Mouse (Mus musculus) left cerebral cortex, adult 18-20 months (tissue): Measurements from ENCODE around the gene Epo. TPM values are rescaled to one million over a fixed set of nuclear protein-coding genes. Genes with fewer than 3 reads are reported as not detected.

ENCODE experiments used
- DNase-seq, 2 experiments: peaks; one replicate each; pipeline ENCODE4 v3.0.0; 2021 to 2022; ENCODE audit warnings: low spot score in 2 of 2, mixed read lengths in 1 of 2
- total RNA-seq, 2 experiments: library from RNA; stranded (reverse); gene quantifications; 2 replicates each; pipeline ENCODE4 v1.2.3; 2021

Epo gene
- total RNA-seq, 2 experiments from 2014 or later: not detected

DNA sequence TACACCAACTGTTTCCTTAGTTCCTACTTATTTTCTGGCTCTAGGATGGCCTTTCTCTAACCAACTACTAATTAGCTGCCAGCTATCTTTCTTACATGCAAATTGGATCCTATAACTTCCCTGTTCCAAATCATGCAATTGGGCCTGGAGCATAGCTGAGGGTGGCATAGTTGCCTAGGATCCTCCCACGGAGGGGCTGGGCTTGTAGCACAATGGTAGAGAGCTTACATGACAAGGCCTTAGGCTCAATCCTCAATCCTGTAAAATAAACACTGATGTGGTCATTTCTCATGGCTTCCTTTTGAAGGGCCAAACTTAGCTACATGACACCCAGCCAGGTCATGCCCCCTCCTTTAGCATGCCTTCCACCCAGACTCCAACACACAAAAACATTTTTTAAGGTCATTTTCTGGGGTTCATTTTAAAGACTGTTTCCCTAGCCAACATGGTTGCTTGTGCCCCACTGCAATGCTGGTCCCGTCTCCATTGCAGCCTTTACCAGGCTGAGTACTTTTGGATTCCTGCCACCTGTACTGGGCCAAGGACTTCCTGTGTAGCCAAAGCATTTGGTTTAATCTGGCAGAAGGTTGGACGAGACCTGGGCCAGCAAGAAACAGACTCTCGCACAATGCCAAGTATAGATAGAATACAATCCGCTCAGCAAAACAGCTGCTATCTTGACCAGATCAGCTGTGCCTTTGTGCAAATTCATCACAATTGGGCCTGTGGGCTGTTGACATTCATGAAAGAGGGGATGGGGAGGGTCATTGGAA is 8.9 kb upstream of the Epo start:
- DNase-seq: no peak

GRCm38 (mm10) chr5:137540991-137541390 is 7.9 kb upstream of the Epo start:
- no peak for DNase-seq

DNA sequence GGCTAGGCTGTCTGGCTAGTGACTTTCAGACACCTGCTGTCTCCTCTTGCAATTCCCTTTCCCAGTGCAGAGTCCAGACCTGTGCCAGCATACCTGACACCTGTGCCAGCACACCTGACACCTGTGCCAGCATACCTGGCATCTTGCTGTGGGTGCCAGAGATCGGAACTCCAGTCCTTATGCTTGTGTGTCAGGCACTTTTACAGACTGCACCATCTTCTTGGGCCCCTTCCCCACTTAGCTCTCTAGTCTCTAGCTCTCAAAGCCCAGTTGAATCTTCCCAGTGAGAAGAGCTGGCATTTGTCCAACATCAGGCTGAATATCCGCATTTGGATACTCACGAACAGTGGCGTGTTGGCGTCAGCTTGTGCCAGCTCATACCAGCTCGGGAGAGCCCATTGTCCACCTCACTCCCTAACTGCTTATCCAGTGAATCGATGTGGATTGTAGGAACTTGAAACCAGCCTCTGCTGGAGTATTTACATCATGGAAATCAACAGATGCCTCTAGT is 6.3 kb upstream of the Epo start:
- DNase-seq: peak in 1 of 2 experiments; percentile 25

DNA sequence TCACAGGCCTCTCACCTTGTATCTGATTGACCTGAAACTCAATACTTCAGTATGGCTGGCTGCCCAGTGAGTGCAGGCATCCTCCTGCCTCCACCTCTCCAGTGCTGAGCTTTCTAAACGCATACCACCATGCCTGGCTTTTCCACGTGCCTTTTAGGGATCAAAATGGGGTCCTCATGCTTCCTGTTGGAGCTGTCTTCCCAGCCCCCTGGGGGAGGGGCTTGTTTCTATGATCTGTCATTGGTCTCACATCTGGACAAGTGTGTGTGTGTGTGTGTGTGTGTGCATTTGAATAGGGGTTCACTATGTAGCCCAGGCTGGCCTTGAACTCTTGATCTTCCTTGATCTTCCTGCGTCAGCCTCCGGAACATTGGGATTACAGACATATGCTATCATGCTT is 4.4 kb upstream of the Epo start:
- DNase-seq: no peak

DNA sequence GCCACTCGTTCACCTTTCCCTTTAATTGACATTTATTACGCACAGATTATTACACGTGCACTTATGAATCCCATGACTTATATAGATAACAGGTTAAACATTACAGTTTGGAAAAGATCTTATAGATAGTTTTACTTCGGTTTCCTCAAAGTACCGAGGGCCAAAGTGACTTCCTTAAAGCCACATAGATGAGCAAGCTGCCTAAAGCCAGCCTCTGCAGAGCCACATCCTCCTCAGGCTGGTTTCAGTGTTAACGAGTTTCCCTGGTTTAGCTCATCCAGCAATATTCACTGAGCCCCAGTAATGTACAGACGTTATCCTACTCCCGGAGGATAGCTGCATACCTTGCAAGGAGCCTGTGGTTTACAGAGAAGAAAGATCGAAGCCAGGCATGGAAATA is 2.3 kb upstream of the Epo start:
- no peak for DNase-seq

DNA sequence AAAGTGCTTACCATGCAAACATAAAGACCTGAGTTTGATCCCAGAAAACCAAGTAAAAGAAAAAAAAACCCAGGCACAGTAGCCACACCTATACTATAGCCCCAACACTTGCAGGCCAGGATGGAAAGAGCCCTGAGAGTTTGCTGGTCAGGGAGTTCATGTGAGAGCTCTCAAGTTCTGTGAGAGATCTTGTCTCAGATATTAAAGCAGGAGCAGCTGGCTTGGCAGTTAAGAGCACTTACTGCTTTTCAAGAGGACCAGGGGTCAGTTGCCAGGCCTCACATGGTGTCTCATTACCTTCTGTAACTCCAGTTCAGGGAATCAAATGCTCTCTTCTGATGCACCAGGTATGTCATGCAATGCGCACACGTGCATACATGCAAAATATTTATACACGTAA is 1.7 kb upstream of the Epo start:
- DNase-seq: no peak

DNA sequence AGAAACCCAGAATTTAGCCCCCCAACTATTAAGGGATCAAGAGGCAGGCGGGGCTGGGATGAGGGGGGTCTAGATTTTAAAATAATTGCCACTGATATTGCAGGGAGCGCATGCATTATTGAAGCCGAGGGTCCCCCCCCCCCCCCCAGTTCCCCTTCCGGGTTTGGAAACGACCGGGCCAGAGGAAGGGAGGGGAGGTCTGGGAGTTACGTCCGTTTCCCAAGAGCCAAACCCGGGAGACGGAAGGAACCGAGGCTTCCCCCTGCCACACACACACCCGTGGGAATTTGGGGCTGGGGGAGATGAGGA is 280 bp downstream of the Epo start:
- DNase-seq: no peak

DNA sequence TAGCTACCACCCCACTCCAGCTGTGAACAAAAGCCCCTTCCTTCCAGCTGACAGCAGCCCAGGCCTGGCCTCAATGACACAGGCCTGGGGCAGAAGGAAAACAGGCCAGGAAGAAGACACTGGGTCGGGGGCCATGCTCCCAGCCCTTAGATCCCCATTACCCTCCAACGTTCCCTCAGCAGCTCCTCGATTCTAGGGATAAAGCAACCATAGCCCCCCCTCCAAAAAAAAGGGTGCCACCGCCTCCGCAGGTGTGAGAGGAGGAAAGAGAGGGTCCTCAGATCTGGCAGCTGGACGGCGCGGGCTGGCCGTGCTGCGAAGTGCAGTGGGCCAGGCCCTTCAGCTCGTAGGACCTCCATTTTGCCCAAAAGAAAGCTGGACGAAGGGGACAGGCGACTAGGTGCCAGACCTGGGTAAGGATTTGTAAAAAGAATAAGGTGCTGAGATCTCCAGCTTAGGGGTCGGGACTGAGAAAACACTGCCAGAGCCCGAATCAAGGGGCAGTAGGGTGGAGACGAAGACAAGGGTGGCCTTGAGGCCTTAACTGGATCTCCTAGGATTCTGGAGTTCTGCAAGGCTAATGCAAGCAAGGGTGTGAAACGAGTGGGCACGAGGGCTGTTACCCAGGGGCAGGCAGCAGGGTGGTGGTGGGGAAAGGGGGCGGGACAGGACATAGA is 773 bp downstream of the Epo start:
- DNase-seq: peak in 1 of 2 experiments; percentile 41

DNA sequence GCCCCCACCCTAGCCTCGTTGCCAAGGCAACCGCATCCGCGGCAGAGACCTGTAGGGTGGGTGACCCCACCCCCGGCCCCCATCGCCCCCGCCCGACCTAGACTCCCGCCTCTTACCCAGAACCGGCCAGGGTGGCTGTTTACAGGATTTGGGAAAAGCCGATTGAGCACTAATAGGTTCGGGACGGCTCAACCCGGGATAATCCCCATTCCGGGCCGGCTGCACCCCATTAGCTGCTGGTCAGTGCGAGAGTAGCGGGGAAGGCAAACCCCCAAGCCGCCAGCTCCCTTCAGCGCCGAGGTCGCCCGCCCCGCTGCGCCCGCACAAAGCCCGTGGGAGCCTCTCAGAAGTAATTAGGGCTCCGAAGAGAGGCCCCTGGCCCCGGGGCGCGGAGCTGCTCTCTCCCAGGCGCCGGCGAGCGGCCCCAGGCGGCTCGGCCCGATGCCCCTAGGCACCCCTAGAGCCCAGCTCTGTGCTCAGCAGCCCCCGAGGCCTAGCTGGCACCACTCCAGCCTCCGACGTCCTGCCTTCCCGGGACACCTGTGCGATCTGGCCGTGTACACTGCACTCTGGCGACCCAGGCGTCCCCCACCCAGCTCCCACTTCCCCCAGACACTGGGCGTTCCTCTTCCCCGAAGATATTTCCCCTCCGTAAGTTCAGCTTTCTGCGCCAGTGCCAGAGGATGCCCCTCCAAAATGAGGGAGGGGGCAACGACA is 1.5 kb downstream of the Epo start:
- peak in 1 of 2 experiments; percentile 76 for DNase-seq

- DNase-seq: peak; percentile 39 to 88
Observed at GRCm38 (mm10) chr5:137530588-137531413, 2.2 kb downstream of the Epo start.

DNA sequence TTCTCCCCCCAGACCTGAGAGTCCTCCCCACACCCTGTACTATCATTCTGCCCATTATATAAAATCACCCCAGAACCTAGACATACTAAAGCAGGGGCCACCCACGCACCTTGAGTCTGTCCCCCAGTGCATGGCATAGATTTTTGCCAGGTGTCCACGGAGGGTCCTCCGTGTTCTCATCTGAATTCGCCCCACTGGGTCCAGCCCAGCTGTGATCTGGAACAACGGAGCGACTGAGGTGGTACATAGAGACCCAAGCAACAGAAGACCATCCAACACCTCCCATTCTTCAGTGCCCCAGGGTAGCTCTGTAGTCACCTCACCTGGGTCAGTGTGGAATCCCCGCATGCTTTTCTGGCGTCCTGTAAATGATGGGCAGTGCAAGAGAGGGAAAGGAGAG is 3.0 kb downstream of the Epo start:
- peak in 1 of 2 experiments; percentile 34 for DNase-seq

DNA sequence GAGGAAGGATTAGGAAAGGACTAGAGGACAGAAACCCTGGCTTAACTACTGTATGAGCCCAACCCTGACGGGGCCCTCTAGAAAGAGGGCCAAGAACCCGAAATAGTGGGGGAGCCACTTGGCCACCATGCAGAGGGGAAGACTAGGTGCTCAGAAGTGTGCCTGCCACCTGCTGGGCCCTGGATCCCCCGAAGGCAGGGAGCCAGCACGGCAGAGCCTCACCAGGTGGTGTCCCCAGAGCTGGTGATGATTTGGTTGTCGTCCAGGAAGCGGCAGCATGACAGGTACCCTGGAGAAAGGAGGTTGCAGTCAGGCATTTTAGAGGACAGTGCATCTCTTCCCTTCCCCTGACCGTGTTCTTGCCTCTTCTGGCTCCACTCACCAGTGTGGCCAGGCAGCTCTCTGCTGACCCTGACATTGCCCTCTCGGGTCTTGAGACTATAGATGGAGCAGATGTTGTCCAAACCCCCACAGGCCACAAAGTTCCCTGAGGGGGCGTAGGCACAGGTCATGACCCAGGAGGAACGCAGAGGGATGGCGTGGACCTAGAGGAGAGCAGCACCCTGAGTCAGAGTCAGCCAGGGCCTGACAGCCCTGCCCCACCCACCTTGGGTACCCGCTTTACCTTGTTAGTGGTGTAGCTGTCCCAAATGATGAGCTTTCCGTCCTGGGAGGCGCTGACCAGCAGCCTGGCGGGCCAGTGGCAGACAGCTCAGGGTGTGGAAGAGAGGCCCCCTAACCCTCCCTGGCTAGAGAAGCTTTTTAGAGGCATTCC is 3.6 kb downstream of the Epo start:
- peak in 1 of 2 experiments; percentile 16 for DNase-seq

DNA sequence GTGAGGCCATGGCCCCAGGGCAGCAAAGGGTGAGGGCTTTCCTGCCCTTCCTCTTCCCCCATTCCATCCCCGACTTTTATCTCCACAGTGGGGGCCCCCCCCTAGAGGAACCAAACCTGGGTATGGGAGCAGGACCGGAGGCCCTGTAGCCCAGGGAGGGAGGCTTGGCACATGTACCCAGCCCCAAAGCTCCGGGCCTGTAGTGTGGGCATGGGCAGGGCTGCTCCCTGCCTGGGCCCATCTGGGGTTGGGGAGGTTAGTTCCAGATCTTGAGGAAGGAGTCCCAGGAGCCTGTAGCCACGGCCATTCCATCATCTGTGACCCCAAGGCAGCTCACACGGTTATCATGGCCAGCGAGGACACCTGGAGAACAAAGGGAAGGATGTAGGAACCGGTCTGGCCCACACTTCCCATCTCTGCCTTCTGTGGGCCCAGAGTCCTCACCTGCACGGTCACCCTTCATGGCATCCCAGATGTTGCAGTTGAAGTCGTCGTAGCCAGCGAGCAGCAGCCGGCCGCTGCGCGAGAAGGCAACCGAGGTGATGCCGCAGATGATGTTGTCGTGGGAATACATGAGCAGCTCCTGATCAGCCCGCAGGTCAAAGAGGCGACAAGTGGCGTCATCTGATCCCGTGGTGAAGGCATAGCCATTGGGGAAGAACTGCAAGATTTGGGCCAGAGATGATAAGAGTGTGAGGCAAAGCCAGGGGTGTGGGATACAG is 4.6 kb downstream of the Epo start:
- DNase-seq: no peak

- no peak for DNase-seq
Observed at GRCm38 (mm10) chr5:137527413-137527812, 5.6 kb downstream of the Epo start.

GRCm38 (mm10) chr5:137526192-137526936 is 6.7 kb downstream of the Epo start:
- peak; percentile 31 to 52 for DNase-seq

- no peak for DNase-seq
Observed at GRCm38 (mm10) chr5:137525511-137525910, 7.5 kb downstream of the Epo start.

DNA sequence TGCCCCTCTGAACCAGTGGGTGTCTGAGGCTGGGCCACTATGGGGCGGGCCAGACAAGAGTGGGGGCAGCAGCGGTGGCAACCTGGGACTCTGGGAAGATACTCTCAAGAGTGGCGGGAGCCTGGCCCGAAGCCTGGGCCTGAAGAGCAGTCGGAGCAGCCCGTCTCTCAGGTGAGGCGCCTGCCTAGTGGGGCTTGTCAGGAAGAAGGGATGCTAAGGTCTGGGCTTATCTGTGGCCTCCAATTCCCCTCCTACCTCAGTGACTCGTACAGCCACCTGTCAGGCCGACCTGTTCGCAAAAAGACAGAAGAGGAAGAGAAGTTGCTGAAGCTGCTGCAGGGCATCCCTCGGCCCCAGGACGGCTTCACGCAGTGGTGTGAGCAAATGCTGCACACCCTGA is 8.4 kb downstream of the Epo start:
- no peak for DNase-seq

GRCm38 (mm10) chr5:137524251-137524515 is 8.9 kb downstream of the Epo start:
- no peak for DNase-seq
